Mouse (Mus musculus): ENCODE data around the gene Gpld1.

- no peak for TF ChIP-seq EP300 (IDR thresholded peaks at IDR 0.05)
- TF ChIP-seq CTCF (IDR thresholded peaks at IDR 0.05) = no peak
These were observed 351 bp downstream of the Gpld1 start for GRCm38 (mm10) chr13:24943303-24943702.

All from lung, postnatal 0 days (tissue).